Mouse (Mus musculus): ENCODE measurements around the gene Ankrd13b.
A peak's percentile ranks its signal among the peaks of the same experiment; 100 is the strongest.

Ankrd13b gene

GRCm38 (mm10) chr11:77462283-77463100, 27.0 kb downstream of the Ankrd13b start, which contains the start of gene Coro6:
Gene Coro6, plus strand, starts transcription at chr11:77462411.
- no peak for DNase-seq (ENCODE audit: low read depth, low spot score)

GRCm38 (mm10) chr11:77461856-77462255, 27.6 kb downstream of the Ankrd13b start:
- no peak for DNase-seq (ENCODE audit: low read depth, low spot score)

- DNase-seq (ENCODE audit: low read depth, low spot score): no peak
Observed at GRCm38 (mm10) chr11:77456866-77457265, 32.6 kb downstream of the Ankrd13b start.

GRCm38 (mm10) chr11:77455770-77456510, 33.5 kb downstream of the Ankrd13b start:
- DNase-seq (ENCODE audit: low read depth, low spot score): no peak

GRCm38 (mm10) chr11:77453388-77453787, 36.1 kb downstream of the Ankrd13b start:
- DNase-seq (ENCODE audit: low read depth, low spot score): no peak

- DNase-seq (ENCODE audit: low read depth, low spot score): no peak
Observed at GRCm38 (mm10) chr11:77451670-77452069, 37.8 kb downstream of the Ankrd13b start.

GRCm38 (mm10) chr11:77449224-77449623, 40.3 kb downstream of the Ankrd13b start:
- DNase-seq (ENCODE audit: low read depth, low spot score): no peak

- peak; percentile 43 for DNase-seq (ENCODE audit: low read depth, low spot score)
Observed at GRCm38 (mm10) chr11:77446628-77447041, 42.8 kb downstream of the Ankrd13b start.

- DNase-seq (ENCODE audit: low read depth, low spot score): no peak
Observed at GRCm38 (mm10) chr11:77444939-77445338, 44.5 kb downstream of the Ankrd13b start.

- DNase-seq (ENCODE audit: low read depth, low spot score): no peak
Observed at GRCm38 (mm10) chr11:77442186-77443170, 47.0 kb downstream of the Ankrd13b start.

- no peak for DNase-seq (ENCODE audit: low read depth, low spot score)
Observed at GRCm38 (mm10) chr11:77441020-77441419, 48.5 kb downstream of the Ankrd13b start.

GRCm38 (mm10) chr11:77440081-77440480, 49.4 kb downstream of the Ankrd13b start:
- DNase-seq (ENCODE audit: low read depth, low spot score): no peak

- DNase-seq (ENCODE audit: low read depth, low spot score): no peak
Observed at GRCm38 (mm10) chr11:77437026-77437425, 52.5 kb downstream of the Ankrd13b start.

GRCm38 (mm10) chr11:77428446-77428845, 61.0 kb downstream of the Ankrd13b start:
- no peak for DNase-seq (ENCODE audit: low read depth, low spot score)

- peak; percentile 57 for DNase-seq (ENCODE audit: low read depth, low spot score)
Observed at GRCm38 (mm10) chr11:77423175-77423859, 66.2 kb downstream of the Ankrd13b start.
